Mouse (Mus musculus): Measurements from ENCODE around the gene Strada.
A peak's percentile ranks its signal among the peaks of the same experiment; 100 is the strongest.
"Not testable (repeated sequence)": the region's sequence is repeated elsewhere in the genome, so short reads cannot be mapped to it uniquely, and the experiment has no call there.

Gene Strada

GRCm38 (mm10) chr11:106202123-106202465, at the start of gene Strada:
TSS of gene Strada (minus strand) at chr11:106202168.
- no peak for DNase-seq

GRCm38 (mm10) chr11:106249326-106249725, 47.4 kb upstream of the Strada start:
- no peak for DNase-seq

- peak in 1 of 2 experiments; percentile 24 for DNase-seq
Observed at GRCm38 (mm10) chr11:106246834-106247233, 44.9 kb upstream of the Strada start.

GRCm38 (mm10) chr11:106233978-106234377, 32.0 kb upstream of the Strada start:
- DNase-seq = not testable (repeated sequence)

- no peak for DNase-seq
Observed at GRCm38 (mm10) chr11:106220603-106221002, 18.6 kb upstream of the Strada start.

- peak; percentile 96 to 97 for DNase-seq
Observed at GRCm38 (mm10) chr11:106216730-106217490, 14.9 kb upstream of the Strada start, which contains the start of gene Ddx42. TSS of gene Ddx42 (plus strand) at chr11:106216926.

- peak; percentile 96 to 98 for DNase-seq
Observed at GRCm38 (mm10) chr11:106215927-106216729, 14.2 kb upstream of the Strada start, which contains the start of gene Ccdc47. TSS of gene Ccdc47 (minus strand) at chr11:106216344.

GRCm38 (mm10) chr11:106215450-106215859, 13.5 kb upstream of the Strada start:
- peak in 1 of 2 experiments; percentile 12 for DNase-seq

- DNase-seq = peak in 1 of 2 experiments; percentile 32
Observed at GRCm38 (mm10) chr11:106214856-106215255, 12.9 kb upstream of the Strada start.

- DNase-seq = no peak
Observed at GRCm38 (mm10) chr11:106212771-106213170, 10.8 kb upstream of the Strada start.

- no peak for DNase-seq
Observed at GRCm38 (mm10) chr11:106201337-106202122, 438 bp downstream of the Strada start.

- no peak for DNase-seq
Observed at GRCm38 (mm10) chr11:106200756-106201155, 1.2 kb downstream of the Strada start.

- DNase-seq = not testable (repeated sequence)
Observed at GRCm38 (mm10) chr11:106199997-106200396, 2.0 kb downstream of the Strada start.

GRCm38 (mm10) chr11:106198277-106198676, 3.7 kb downstream of the Strada start:
- no peak for DNase-seq

- no peak for DNase-seq
Observed at GRCm38 (mm10) chr11:106195341-106195740, 6.6 kb downstream of the Strada start.

GRCm38 (mm10) chr11:106194891-106195290, 7.1 kb downstream of the Strada start:
- DNase-seq = no peak

- no peak for DNase-seq
Observed at GRCm38 (mm10) chr11:106194155-106194541, 7.8 kb downstream of the Strada start.

- peak; percentile 99 for DNase-seq
Observed at GRCm38 (mm10) chr11:106193371-106194154, 8.4 kb downstream of the Strada start.

GRCm38 (mm10) chr11:106192657-106193370, 9.2 kb downstream of the Strada start:
- DNase-seq = no peak

GRCm38 (mm10) chr11:106192241-106192640, 9.7 kb downstream of the Strada start:
- DNase-seq = no peak

- DNase-seq = no peak
Observed at GRCm38 (mm10) chr11:106191716-106192115, 10.3 kb downstream of the Strada start.
